Mouse (Mus musculus) C2C12 (cell line): ENCODE data around the gene Atrip.

Experiments used
- CEBPB ChIP-seq: IDR thresholded peaks from one replicate; pipeline ENCODE4 v1.6.1; 2011; ENCODE audit warnings: low read depth, mild to moderate bottlenecking, control low read depth, moderate library complexity
- CTCF ChIP-seq: IDR thresholded peaks from one replicate; pipeline ENCODE4 v1.5.1; 2011; ENCODE audit not compliant: control insufficient read depth, insufficient read depth, insufficient read length
- MYOG ChIP-seq: IDR thresholded peaks from one replicate; pipeline ENCODE4 v1.6.1; 2011; ENCODE audit not compliant: control insufficient read depth, insufficient read length; ENCODE audit errors: extremely low read depth
- USF1 ChIP-seq: IDR thresholded peaks from one replicate; pipeline ENCODE4 v1.6.1; 2011; ENCODE audit warnings: low read depth, mild to moderate bottlenecking, control low read depth, moderate library complexity

DNA sequence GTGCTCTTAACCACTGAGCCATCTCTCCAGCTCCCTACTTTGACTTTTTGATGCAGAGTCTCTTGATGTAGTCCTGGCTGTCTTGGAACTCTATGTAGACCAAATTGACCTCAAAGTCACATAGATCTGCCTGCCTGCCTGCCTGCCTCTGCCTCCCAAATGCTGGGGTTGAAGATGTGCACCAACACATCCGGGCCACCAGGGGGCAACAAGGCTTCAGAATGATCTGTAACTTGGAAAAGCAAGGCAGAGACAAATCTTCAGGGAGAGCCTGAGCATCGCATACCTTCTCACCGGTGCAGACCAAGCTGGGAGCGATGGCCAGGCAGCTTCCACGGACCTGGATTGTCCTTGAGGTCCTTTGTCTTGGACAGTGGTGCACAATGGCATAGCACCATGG is 27.6 kb downstream of the Atrip start:
- TF ChIP-seq MYOG: no peak
- TF ChIP-seq CTCF: no peak
- TF ChIP-seq CEBPB: no peak
- no peak for TF ChIP-seq USF1
